Mouse (Mus musculus) mouse trophoblast stem cell (cell line): ENCODE data around the gene Slc4a1ap.

Source experiments
- in situ Hi-C, 2 experiments: fragments of 300-500 bp; cut with MseI, MboI; formaldehyde crosslinking; loops; 2 replicates in 1 of 2; 3 replicates in 1 of 2; pipeline ENCODE4 v1.15.1; 2025

Slc4a1ap gene

DNA sequence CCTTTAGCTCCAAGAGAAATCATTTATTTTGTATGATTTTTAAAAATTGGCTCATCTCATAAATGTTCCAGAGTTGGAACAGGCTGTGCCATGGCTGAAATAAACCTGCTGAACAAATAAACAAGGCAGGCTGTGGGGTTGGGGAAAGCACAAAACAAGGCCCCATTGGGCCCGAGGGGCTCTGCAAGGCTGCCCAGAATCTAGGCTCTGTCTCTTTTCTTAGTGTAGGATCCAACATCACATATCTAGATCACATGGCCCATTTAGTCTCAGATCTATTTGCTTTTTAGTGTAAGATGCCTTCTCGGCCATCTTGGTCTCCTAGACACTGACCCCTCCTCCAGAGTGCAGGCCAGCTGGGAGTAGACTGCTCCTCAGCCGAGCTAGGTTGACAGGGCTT lies 39.7 kb downstream of the Slc4a1ap start:
- in situ Hi-C loops, result no loop called here

DNA sequence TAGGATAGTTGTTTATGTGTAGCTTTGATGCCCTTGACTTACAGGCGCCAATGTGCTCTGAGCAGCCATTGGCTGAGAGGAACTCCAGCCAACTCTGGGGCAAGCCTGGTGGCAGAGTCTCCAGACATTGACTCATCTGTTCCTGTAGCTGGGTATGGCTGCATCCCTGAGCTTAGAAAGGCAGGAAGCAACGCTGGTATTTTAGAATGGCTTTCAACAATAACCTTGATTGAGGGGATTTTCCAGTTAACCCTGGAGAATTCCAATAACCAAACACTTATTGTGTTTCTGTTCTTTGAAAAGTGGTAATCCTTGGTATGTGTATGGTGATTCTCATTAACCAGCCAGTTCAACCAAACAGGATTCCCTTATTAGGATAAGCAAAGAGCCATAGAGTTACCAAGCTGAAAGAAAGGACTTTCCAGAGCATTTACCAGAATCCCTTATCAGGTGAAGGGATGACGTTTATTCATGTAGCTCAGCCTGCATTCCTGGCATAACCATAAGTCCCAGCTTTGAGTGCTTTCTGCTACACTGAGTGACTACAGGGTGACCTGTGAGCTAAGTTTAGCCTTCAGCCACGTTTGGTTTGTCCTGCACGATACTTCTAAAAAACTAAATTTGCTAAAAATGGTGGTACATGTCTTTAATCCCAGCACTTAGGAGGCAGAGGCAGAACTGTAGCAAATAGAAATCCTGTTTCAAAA lies 41.3 kb downstream of the Slc4a1ap start:
- in situ Hi-C loops, result no loop called here

DNA sequence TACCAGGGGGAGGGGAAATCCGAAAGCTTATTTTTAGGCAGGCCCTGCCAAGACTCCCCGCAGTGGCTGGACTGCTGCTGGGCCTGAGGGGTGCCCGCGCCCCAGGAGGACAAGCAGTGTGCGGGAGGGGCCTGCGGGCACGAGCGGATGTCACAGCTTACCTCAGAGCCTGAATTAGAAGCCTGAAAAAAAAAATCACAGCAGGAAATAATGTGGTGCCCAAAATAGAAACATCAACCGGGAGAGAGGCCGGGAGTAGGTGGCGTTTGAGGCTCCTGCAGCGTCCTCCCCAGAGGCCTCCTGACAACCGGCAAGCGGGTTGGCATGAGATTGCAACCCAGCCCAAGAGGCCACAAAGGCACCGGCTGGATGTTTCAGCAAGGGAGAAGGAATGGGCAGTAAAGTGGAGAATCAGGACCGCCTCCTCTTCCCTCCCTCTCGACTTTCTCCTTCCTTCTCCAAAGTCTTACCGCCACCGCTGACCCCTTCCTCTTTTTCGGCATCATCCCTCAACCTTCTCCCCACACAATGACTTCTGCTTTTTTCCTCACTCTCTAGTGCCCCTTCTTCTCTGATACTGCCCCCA lies 44.3 kb downstream of the Slc4a1ap start:
- in situ Hi-C loops, result no loop called here

DNA sequence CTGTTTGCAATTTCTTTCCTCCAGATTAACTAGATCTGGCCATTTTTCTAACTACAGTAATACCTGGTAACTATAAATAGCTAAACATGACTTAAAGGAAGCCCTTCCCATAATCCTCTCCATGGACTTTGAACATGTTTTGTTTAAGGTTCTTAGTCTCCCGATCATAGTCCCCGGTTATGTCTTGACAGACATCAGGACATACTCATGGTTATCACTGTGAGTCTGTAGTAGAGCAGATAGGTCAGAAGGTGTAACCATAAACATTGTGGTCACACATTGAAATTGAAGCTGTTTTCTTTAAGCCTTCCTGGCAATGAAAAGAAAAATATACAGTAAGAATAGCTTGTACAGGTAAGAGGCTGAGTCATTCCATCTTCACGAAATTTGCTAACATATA lies 46.9 kb downstream of the Slc4a1ap start:
- in situ Hi-C loops, result no loop called here

DNA sequence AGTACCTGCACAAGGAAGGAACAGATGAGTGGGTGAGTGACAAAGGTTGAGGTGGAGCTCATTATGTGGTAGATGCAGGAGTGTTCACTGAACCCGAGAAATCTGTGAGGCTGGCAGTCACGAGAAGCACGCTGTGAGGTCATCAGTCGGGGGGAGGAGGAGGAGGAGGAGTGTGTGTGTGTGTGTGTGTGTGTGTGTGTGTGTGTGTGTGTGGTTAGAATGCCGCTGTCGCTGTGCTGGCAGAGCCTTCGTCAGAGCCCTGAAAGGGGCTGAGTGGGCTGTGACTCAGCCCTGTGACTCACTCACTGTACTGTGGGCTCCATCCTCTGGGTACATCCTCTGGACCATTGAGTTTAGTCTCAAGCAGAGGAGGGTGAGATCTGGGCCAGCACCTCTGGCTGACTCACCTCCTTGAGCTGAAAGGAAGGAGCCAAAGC lies 49.8 kb downstream of the Slc4a1ap start:
- in situ Hi-C loops, result loop anchor here in 1 of 2 experiments (25.0 kb wide), 1 partner anchor 611 kb away; no protein-coding TSS in a partner anchor

DNA sequence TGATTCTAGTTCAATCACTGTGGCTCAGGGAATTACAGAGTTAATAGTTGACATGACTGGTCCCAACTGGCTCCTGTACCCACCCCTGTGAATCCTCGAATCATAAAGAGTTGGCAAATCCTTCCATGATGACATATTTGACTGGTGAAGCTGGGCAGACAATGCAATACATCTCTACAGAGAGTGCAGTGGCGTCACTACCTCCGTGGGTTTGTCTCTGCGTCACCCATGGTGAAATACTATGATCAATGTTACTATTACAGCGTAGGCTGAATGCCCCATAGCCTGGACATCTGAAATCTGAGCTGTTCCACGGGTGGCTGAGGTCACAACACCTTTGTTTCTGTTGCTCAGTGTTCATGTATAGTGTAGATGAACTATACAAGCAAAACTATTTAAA lies 54.5 kb downstream of the Slc4a1ap start:
- in situ Hi-C loops, result loop anchor here in 1 of 2 experiments (25.0 kb wide), 1 partner anchor 606 kb away; no protein-coding TSS in a partner anchor

DNA sequence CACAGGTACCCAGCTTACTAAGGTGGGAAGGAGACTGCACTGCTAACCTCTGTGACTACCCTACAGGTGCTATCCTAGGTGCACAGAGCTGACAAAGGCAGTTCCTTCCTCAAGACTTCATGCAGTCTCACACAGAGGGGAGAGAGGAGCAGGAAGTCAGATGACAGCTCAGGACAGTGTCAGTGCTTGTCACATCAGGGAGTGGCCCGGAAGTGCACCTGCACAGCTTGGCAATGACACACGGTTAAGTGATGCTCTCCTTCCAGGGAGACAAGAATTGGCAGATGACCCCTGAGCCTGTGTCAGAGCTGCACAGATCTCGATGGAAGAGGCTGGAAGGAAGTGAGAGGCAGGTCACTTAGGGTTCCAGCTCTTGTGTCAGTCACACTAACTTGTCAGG lies 55.1 kb downstream of the Slc4a1ap start:
- in situ Hi-C loops, result loop anchor here in 1 of 2 experiments (25.0 kb wide), 1 partner anchor 605 kb away; no protein-coding TSS in a partner anchor

DNA sequence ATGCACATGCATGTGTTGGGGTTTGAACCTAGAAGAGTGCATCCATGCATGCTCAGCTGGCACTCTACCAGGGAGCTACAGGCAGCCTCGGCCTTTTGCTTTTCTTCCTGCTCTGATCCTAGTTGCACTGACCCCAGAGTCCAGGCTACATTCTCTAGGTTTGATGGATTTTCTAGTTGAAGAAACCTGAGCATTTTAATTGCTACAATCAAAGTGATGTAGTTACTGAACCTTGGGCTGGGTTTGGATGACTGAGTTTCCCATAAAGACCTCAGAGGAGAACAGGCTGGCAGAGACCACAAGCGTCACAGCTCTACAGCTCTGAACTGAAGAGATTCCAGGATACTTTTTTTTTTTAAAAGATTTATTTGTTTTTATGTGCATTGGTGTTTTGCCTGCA lies 56.5 kb downstream of the Slc4a1ap start:
- in situ Hi-C loops, result loop anchor here in 1 of 2 experiments (25.0 kb wide), 1 partner anchor 604 kb away; no protein-coding TSS in a partner anchor

DNA sequence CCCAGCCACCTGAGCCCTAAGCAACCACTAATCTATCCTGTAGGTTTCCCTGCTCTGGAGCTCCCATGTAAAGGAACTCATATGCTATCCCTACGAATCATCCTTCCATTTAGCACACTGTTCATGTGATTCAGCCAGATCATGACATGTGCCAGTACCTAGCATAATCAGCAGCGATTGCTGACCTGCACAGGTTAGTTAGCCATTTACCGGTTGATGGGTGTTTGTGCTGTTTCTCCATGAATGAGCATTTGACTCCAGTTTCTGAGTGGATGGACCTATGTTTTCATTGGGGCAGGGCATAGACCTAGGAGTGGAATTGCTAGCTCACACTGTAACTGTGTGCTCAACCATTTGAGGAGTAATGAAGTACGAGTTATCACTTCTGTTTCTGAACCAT lies 58.7 kb downstream of the Slc4a1ap start:
- in situ Hi-C loops, result loop anchor here in 1 of 2 experiments (25.0 kb wide), 1 partner anchor 602 kb away; no protein-coding TSS in a partner anchor

DNA sequence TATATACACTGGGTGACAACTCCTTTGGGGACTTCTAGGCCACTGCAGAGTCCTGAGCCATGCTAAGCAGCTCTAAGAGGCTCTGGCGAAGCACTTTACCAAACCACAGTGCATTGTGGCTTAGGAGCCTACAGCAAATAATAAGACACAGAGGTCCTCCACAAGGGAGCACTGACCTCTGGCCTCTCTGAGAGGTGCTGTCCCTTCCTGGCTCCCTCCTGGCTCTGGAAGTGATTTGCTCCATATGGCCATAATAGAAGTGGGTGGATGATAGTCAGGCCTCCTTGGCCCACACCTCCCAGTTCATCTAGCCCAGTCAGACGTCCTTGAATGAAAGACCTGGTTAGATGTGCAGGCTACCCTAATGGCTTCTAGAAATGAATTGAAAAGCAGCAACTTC lies 61.2 kb downstream of the Slc4a1ap start:
- in situ Hi-C loops, result loop anchor here in 1 of 2 experiments (25.0 kb wide), 1 partner anchor 599 kb away; no protein-coding TSS in a partner anchor

DNA sequence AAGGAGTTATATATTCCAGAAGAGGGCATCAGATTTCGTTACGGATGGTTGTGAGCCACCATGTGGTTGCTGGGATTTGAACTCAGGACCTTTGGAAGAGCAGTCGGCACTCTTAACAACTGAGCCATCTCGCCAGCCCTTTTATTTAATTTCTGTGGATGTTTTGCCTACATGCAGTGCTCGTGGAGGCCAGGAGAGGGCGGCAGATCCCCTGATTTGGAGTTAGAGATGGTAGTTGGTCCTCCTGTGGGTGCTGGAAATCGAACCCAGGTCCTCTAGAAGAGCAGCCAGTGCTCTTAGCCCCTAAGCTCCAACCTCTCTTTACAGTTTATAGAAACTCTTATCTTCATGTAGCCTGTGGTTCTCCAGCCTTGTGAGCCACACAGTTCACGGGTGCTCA lies 61.9 kb downstream of the Slc4a1ap start:
- in situ Hi-C loops, result loop anchor here in 1 of 2 experiments (25.0 kb wide), 1 partner anchor 599 kb away; no protein-coding TSS in a partner anchor

DNA sequence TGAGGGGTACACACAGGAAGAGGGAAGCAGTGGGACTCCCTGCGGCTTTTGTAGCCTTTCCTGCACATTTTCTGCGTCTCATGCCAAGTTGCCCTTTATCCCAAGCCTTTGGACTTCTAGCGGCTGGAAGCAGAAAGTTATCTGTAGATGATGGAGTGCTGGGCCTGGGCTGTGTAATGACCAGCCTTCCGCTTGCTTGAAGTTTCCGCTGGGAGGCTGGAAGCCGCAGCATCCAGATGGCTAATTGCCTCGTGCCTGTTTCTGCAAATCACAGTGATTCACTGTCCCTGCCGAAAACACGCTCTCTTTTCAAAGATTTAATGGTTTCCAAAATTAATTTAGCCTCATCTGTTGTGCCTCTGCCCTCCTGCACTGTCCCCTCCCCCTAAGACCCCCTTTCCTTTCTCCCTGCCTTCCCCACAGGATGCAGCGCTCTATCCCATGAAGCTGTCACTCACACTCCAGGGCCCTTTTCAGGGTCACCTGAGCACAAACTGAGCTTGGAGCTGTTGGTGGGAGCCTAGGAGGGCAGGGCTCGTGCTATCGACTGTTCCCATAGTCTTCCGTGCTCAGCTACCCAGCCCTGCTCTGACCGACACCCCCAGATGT lies 63.0 kb downstream of the Slc4a1ap start:
- in situ Hi-C loops, result loop anchor here in 1 of 2 experiments (25.0 kb wide), 1 partner anchor 597 kb away; no protein-coding TSS in a partner anchor

DNA sequence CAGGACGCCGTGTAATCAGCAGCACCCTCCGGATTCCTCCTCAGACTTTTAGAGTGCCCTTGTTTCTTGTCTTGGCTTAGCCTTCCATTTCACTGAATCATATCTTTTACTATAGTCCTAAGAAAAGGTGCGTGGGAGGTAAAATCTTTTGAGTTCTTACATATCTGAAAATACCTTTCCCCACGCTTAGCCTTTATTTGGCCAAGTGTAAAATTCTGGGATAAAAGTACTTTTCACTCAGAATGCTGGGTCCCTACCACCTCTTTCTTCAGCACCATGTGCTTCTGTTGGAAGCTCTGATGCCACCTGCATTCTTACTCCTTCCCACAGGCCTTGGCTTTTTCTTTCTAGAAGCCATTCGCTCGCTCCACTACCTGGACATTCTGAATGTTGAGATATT lies 64.3 kb downstream of the Slc4a1ap start:
- in situ Hi-C loops, result loop anchor here in 1 of 2 experiments (25.0 kb wide), 1 partner anchor 596 kb away; no protein-coding TSS in a partner anchor

DNA sequence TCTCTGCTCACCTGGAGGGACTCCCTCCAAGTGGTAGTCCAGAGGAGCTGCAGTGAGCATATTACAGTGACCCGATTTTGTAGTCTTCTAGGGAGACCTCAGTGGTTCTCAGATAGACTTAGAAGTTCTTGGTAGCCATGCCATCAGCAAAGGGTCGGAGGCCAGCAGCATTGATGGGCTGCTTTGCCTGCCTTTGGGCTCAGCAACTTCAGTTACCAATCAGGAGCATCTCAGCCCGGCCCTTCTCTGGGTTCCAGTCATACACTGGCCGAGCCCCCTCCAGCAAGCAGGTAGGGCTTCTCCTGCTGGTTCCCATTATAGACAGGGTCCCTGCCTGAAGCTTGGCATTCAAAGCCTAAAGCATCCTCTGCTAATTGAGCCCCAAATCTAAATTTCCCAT lies 69.1 kb downstream of the Slc4a1ap start:
- in situ Hi-C loops, result loop anchor here (5.0 to 25.0 kb wide), 2 partner anchors 306 to 591 kb away; no protein-coding TSS in a partner anchor

DNA sequence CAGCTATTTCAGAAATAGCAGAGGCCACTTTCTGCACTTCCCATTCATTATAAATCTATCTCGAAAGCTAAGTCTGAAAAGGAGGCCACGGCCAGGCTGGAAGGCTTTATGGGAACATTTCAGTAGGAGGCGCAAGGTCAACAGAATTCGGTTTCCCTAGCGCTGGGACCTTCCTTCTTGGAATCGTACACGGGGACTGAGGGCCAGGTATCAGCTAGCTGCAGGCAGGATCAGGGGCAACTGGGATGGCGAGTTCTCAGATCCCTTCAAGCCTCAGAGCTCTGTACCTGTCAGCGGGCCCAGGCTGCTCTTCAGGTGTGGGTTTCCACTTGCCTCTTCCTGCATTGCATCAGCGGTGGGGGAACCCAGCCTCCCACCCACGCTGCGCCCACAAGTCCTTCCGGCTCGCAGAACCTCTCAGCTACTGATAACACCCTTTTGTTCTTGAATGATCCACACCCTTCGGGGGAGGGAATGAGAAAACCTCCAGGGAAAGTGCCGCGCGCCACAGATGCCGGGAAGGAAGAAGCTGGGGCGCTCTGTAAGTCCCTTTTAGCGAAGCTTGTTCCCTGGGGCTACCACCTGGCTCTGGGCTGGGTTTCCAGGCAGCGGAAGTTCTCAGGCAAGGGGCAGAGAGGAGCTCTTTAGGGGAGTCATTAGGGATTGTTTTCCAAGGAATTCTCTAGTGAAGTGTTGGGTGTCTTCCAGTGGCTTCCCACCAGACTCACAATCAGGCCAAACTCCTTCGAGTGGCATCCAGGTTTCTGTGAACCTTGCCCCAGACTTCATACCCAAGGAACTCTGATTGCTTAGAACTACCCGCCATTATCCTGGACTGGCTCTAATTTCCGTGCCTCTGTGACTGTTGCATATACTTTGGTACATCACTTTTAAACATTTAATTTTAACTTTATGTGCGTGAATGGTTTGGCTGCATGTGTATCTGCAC lies 70.0 kb downstream of the Slc4a1ap start, which contains the start of gene Mrpl33:
Gene Mrpl33 (plus strand): TSS at position 455 of the 949 bp plus-strand sequence.
- in situ Hi-C loops, result loop anchor here (5.0 to 25.0 kb wide), 2 partner anchors 306 to 591 kb away; no protein-coding TSS in a partner anchor

DNA sequence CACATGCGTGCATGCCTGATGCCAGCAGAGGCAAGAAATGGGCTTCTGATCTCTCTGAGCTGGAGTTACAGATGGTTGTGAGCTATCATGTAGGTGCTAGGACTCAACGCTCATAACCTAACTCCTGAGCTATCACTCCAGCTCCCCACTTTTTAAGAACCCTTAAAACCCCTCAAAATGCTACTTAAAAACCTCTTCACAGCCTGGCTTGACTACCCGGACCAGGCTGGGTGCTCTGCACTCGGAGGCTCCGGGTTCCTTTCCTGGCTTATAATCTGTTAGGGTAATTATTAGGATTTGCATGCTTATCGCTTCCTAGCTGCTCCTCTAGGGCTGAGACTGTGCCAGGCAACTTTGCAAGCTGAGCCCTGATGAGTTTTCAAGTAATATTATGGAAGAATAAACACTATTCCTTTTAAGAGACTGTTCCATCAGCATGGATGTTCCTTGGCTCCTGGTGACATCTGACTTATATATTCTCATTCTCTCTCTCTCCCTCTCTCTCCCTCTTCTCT lies 70.7 kb downstream of the Slc4a1ap start:
- in situ Hi-C loops, result loop anchor here (5.0 to 25.0 kb wide), 2 partner anchors 305 to 590 kb away; no protein-coding TSS in a partner anchor

DNA sequence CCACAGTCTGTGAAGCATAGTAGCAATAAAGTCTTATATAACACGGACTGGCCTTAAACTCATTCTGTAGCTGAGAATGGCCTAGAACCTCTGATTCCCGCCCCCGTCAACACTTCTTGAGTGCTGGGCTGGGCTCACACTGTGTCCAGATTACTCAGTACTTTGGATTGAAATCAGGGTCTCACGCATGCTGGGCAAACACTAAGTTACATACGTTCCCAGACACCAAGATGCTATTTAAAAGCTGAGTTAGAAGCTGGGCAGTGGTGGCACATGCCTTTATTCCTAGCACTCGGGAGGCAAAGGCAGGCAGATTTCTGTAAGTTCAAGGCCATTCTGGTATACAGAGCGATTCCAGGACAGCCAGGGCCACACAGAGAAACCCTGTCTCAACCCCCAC lies 71.3 kb downstream of the Slc4a1ap start:
- in situ Hi-C loops, result loop anchor here (5.0 to 25.0 kb wide), 2 partner anchors 304 to 589 kb away; no protein-coding TSS in a partner anchor

DNA sequence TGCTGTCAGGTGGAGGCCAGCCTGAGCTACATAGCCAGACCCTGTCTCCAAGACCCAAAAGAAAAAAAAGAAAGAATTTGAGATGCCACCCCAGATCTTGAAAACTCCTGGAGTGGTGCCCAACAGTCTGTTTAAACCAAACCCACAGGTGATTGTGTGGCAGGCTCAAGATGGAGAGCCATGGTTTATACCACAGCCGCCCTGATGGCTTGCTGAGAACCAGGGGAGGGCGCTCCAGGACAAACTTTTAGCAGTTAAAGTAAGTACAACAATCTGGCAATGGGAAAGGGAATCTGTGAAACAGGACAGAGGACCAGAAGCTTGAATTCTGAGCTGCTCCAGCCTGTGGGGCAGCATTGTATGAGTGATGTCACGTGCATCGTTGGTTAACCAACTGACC lies 71.8 kb downstream of the Slc4a1ap start:
- in situ Hi-C loops, result loop anchor here (5.0 to 25.0 kb wide), 2 partner anchors 304 to 589 kb away; no protein-coding TSS in a partner anchor

DNA sequence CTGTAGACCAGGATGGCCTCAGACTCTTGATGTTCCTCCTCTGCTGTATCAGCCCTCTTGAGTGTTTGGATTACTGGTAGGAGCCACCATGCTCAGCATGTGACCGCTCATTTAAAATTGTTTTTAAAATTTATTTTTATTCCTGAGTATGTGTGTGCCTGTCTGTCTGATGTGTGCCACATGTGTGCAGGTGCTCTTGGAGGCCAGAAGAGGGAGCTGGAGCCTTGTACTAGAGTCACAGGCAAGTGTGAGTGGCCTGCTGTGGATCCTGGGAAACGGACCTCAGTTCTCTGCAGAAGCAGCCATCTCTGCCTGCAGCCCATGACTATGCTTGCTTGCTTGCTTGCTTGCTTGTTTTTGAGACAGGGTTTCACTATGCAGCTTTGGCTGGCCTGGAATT lies 72.4 kb downstream of the Slc4a1ap start:
- in situ Hi-C loops, result loop anchor here (5.0 to 25.0 kb wide), 2 partner anchors 303 to 588 kb away; no protein-coding TSS in a partner anchor

DNA sequence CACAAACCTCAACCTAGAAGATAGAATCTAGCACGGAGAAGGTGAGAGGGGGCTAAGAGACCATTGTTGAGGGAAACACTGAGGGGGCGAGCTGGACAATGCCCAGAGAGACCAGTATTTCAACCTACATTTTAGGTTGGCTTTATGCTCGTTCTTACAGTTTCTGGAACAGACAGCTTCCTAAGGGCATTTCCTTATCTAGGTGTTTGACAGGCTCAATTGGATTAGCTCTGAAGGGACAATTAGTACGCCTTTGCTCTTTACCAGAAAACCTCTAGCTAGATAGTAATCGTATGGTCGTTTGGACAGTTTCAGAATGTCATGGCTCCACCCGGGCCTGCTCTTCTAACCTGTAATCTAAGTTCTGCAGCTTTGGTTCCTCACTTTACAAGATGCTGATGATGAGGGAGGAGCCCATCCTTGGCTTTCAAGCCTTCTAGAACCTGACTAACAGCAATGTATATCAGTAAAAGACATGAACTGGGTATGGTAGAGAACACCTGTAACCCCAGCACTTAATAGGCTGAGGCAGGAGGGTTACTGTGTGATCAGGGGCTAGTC lies 74.4 kb downstream of the Slc4a1ap start:
- in situ Hi-C loops, result no loop called here
